19 mouse cellular contexts compared by ENCODE assay signal in genomic region chr3:77887634-77888033, GRCm38 (mm10).
DNase-seq lines count a peak whose midpoint lies in the region.
"Had no signal": no experiment of that assay in that cellular context is flagged by ENCODE, and none has a peak within 500 bp of the region (broad histone marks: within the 10 kb centered on the region; RNA-seq: fewer than 3 reads in every experiment).

No protein-coding gene starts in this region.

- H3K4me3 ChIP-seq in limb, embryonic 10.5 days: no peak overlapping the region
- H3K4me3 ChIP-seq: embryonic facial prominence, embryonic 10.5 days; heart, embryonic 10.5 days; heart, embryonic 15.5 days; hindbrain, embryonic 13.5 days had no signal

- H3K27ac ChIP-seq in limb, embryonic 10.5 days: no peak overlapping the region
- H3K27ac ChIP-seq: embryonic facial prominence, embryonic 10.5 days; heart, embryonic 10.5 days; heart, embryonic 15.5 days; hindbrain, embryonic 13.5 days; hindbrain, postnatal 0 days had no signal

- no peaks in the 10 kb centered on the region for H3K36me3 ChIP-seq in limb, embryonic 10.5 days
- H3K36me3 ChIP-seq: embryonic facial prominence, embryonic 10.5 days; heart, embryonic 10.5 days; heart, embryonic 15.5 days; hindbrain, embryonic 13.5 days had no signal

- H3K4me1 ChIP-seq in limb, embryonic 10.5 days: no peaks in the 10 kb centered on the region
- H3K4me1 ChIP-seq: embryonic facial prominence, embryonic 10.5 days; heart, embryonic 10.5 days; heart, embryonic 15.5 days; hindbrain, embryonic 13.5 days had no signal

- intact Hi-C loops in left cerebral cortex, postnatal 25 days (cut with DNase I): no loop called here

- no peaks in the 10 kb centered on the region for H3K9me3 ChIP-seq in limb, embryonic 10.5 days (replicated peaks)
- H3K9me3 ChIP-seq: embryonic facial prominence, embryonic 10.5 days; heart, embryonic 10.5 days; heart, embryonic 15.5 days; hindbrain, embryonic 13.5 days had no signal

- no peaks in the 10 kb centered on the region for H3K27me3 ChIP-seq in limb, embryonic 10.5 days (ENCODE audit: low read depth, poor library complexity, severe bottlenecking)
- H3K27me3 ChIP-seq: CH12.LX; heart, embryonic 15.5 days; hindbrain, embryonic 13.5 days; Patski had no signal

- 88% methylated on average over 3 of the region's 3 CpGs for WGBS in limb, embryonic 10.5 days

- peak; percentile 52 for DNase-seq in brain, adult 2 months (ENCODE audit: low read depth, low spot score)
- DNase-seq in cerebellum, adult 11-12 months: peak; percentile 38
- DNase-seq in cerebellum, adult 9-10 months: peak; percentile 52
- DNase-seq in cerebellum, postnatal 25 days: peak; percentile 60 to 74
- no peak for DNase-seq in limb, embryonic 10.5 days (ENCODE audit: low spot score)
- DNase-seq in left cerebral cortex, postnatal 25 days (ENCODE audit: low spot score in 2 of 2): no peak
- no peak for DNase-seq in frontal cortex, postnatal 36 days (ENCODE audit: low spot score in 2 of 2)
- DNase-seq: adrenal gland, postnatal 14 days; gastrocnemius, postnatal 36 days; heart, adult 18-20 months; heart, postnatal 14 days; kidney, adult 11 months had no signal

Comparison
In these comparisons a context has a peak if more than half of its experiments do, and no peak if none do; other contexts are left out.
1. DNase-seq: peak in brain, adult 2 months (single experiment), cerebellum, adult 11-12 months (single experiment), cerebellum, adult 9-10 months (single experiment) and cerebellum, postnatal 25 days (2 of 2); none in limb, embryonic 10.5 days (single experiment), left cerebral cortex, postnatal 25 days (0 of 2) and frontal cortex, postnatal 36 days (0 of 2).